Mouse (Mus musculus) kidney, postnatal 0 days (tissue): ENCODE data around the gene Gstp3. TPM values are rescaled to one million over a fixed set of nuclear protein-coding genes. Genes with fewer than 3 reads are reported as not detected.

Source experiments
- ATAC-seq: fragments of 200-750 bp; cut with Nextera tagmentation; replicated peaks from 2 replicates; pipeline ENCODE4 v1.8.0; 2017; ENCODE audit warnings: low read depth, moderate number of reproducible peaks, moderate TSS enrichment, moderate library complexity; ENCODE audit not compliant: low FRiP score
- DNase-seq: peaks from one replicate; pipeline ENCODE4 v3.0.0-alpha.2; 2016; ENCODE audit warnings: low spot score
- H3K27ac ChIP-seq: fragments of 300-500 bp; sonication (generic); 2 replicates; pipeline ENCODE4 v1.5.1; 2014; ENCODE audit warnings: mild to moderate bottlenecking
- H3K27me3 ChIP-seq: fragments of 300-500 bp; sonication (generic); 2 replicates; pipeline ENCODE4 v1.6.1; 2014; ENCODE audit warnings: low read length, mixed read lengths; ENCODE audit not compliant: insufficient read depth
- H3K36me3 ChIP-seq: fragments of 300-500 bp; sonication (generic); 2 replicates; pipeline ENCODE4 v1.6.1; 2014; ENCODE audit warnings: low read length, mixed read lengths; ENCODE audit not compliant: insufficient read depth
- H3K4me1 ChIP-seq: fragments of 300-500 bp; sonication (generic); replicated peaks from 2 replicates; pipeline ENCODE4 v1.6.1; 2014; ENCODE audit warnings: antibody characterized with exemption, low read length, mixed read lengths; ENCODE audit not compliant: insufficient read depth
- H3K4me2 ChIP-seq: fragments of 300-500 bp; sonication (generic); 2 replicates; pipeline ENCODE4 v1.6.1; 2014; ENCODE audit warnings: mild to moderate bottlenecking, low read length, moderate library complexity, mixed read lengths
- H3K4me3 ChIP-seq: fragments of 300-500 bp; sonication (generic); replicated peaks from 2 replicates; pipeline ENCODE4 v1.5.1; 2014; ENCODE audit warnings: low read depth, low read length
- H3K9ac ChIP-seq: fragments of 300-500 bp; sonication (generic); 2 replicates; pipeline ENCODE4 v1.6.1; 2014; ENCODE audit warnings: low read depth, low read length
- H3K9me3 ChIP-seq: fragments of 300-500 bp; sonication (generic); replicated peaks from 2 replicates; pipeline ENCODE4 v1.6.1; 2016; ENCODE audit warnings: low read length, inconsistent platforms, mixed read lengths
- CTCF ChIP-seq: IDR thresholded peaks from 2 replicates; pipeline ENCODE4 v1.5.1; 2016; ENCODE audit warnings: antibody characterized with exemption, low read depth, mild to moderate bottlenecking, moderate library complexity
- WGBS: fragments of 180-500 bp; shearing (Covaris S2); extraction: QIAGEN DNeasy Blood & Tissue Kit; methylation state at CpG from one replicate; pipeline ENCODE4 v1.1.7; 2014; 5-methylcytosine and 5-hydroxymethylcytosine counted together
- polyA plus RNA-seq: library from polyadenylated mRNA; unstranded; fragments of >200 nt; fragmentation: Nextera tagmentation; extraction: Ambion mirVana; gene quantifications from 2 replicates; pipeline ENCODE4 v1.2.1, GENCODE M21; 2015

Gene Gstp3
- polyA plus RNA-seq, 1 experiment from 2014 or later = not detected

- Histone ChIP-seq H3K36me3 (no peaks in the 10 kb centered on the region), H3K4me2 (no peak overlapping the region), H3K9me3 (no peaks in the 10 kb centered on the region), H3K27me3 (no peaks in the 10 kb centered on the region), H3K27ac (no peak overlapping the region), H3K4me3 (no peak overlapping the region), H3K9ac (no peak overlapping the region), H3K4me1 (no peaks in the 10 kb centered on the region)
- TF ChIP-seq CTCF = no peak
- DNase-seq (no peak), ATAC-seq (no peak)
Measured at GRCm38 (mm10) chr19:4027576-4027975, 31.8 kb downstream of the Gstp3 start.

- Histone ChIP-seq H3K36me3 (no peaks in the 10 kb centered on the region), H3K4me3 (no peak overlapping the region), H3K27ac (no peak overlapping the region), H3K4me2 (no peak overlapping the region), H3K27me3 (no peaks in the 10 kb centered on the region), H3K9ac (no peak overlapping the region), H3K4me1 (no peaks in the 10 kb centered on the region), H3K9me3 (no peaks in the 10 kb centered on the region)
- no peak for DNase-seq
- ATAC-seq = no peak
- TF ChIP-seq CTCF = no peak
- 61% methylated on average over 7 of the region's 7 CpGs for WGBS
Measured at GRCm38 (mm10) chr19:4023185-4023584, 36.2 kb downstream of the Gstp3 start.

GRCm38 (mm10) chr19:4018743-4019583 lies 40.4 kb downstream of the Gstp3 start:
- 30% methylated on average over 18 of the region's 18 CpGs for WGBS
- ATAC-seq (peak; percentile 81), DNase-seq (peak; percentile 95)
- Histone ChIP-seq H3K4me3 (no peak overlapping the region), H3K9me3 (no peaks in the 10 kb centered on the region), H3K4me1 (no peaks in the 10 kb centered on the region), H3K27ac (no peak overlapping the region), H3K27me3 (no peaks in the 10 kb centered on the region), H3K4me2 (no peak overlapping the region), H3K36me3 (no peaks in the 10 kb centered on the region), H3K9ac (no peak overlapping the region)
- TF ChIP-seq CTCF = peak; percentile 91

- no peak overlapping the region for H3K27ac ChIP-seq
- DNase-seq = no peak
- H3K4me2 ChIP-seq = no peak overlapping the region
- TF ChIP-seq CTCF = no peak
- H3K27me3 ChIP-seq = no peaks in the 10 kb centered on the region
- WGBS = 68% methylated on average over 10 of the region's 10 CpGs
- ATAC-seq = no peak
- H3K4me3 ChIP-seq = no peak overlapping the region
- H3K4me1 ChIP-seq = no peaks in the 10 kb centered on the region
- no peaks in the 10 kb centered on the region for H3K36me3 ChIP-seq
- H3K9me3 ChIP-seq = no peaks in the 10 kb centered on the region
- no peak overlapping the region for H3K9ac ChIP-seq
Measured at GRCm38 (mm10) chr19:4017921-4018587, 41.3 kb downstream of the Gstp3 start.

GRCm38 (mm10) chr19:4015635-4016034 lies 43.7 kb downstream of the Gstp3 start:
- no peak for DNase-seq
- Histone ChIP-seq H3K4me3 (no peak overlapping the region), H3K27ac (no peak overlapping the region), H3K27me3 (no peaks in the 10 kb centered on the region), H3K9ac (no peak overlapping the region), H3K4me2 (no peak overlapping the region), H3K4me1 (no peaks in the 10 kb centered on the region), H3K36me3 (no peaks in the 10 kb centered on the region), H3K9me3 (no peaks in the 10 kb centered on the region)
- no peak for ATAC-seq
- 67% methylated on average over 5 of the region's 5 CpGs for WGBS
- no peak for TF ChIP-seq CTCF

- DNase-seq (no peak), ATAC-seq (no peak)
Measured at GRCm38 (mm10) chr19:4014802-4015201, 44.6 kb downstream of the Gstp3 start.

More at GRCm38 (mm10) chr19:4014802-4015201, 44.6 kb downstream of the Gstp3 start:
- Histone ChIP-seq H3K4me1 (no peaks in the 10 kb centered on the region), H3K27me3 (no peaks in the 10 kb centered on the region), H3K9me3 (no peaks in the 10 kb centered on the region), H3K27ac (no peak overlapping the region), H3K4me3 (no peak overlapping the region), H3K36me3 (peaks cover 3% of the 10 kb centered on the region; the same call in 1 of the 2 replicates), H3K4me2 (no peak overlapping the region), H3K9ac (no peak overlapping the region)
- TF ChIP-seq CTCF = no peak
